In genomic region chr4:137467525-137467924, GRCm38 (mm10) we compare ENCODE assay signal across 12 mouse cellular contexts. TPM values are rescaled to one million over a fixed set of nuclear protein-coding genes. Genes with fewer than 3 reads are reported as not detected.
DNase-seq lines count a peak whose midpoint lies in the region; ATAC-seq and TF ChIP-seq lines count a peak whose summit lies in the region.
"Had no signal": no experiment of that assay in that cellular context is flagged by ENCODE, and none has a peak within 500 bp of the region (broad histone marks: within the 10 kb centered on the region; RNA-seq: fewer than 3 reads in every experiment).

No protein-coding gene starts in this region.

- 0 out of 2 replicates have a peak overlapping the region, but pooled peaks have one; percentile 24 for H3K27ac ChIP-seq in hindbrain, embryonic 12.5 days
- no peak overlapping the region; the same call in 1 of the 2 replicates for H3K27ac ChIP-seq in hindbrain, postnatal 0 days
- 0 out of 2 replicates have a peak overlapping the region, but pooled peaks have one; percentile 5 for H3K27ac ChIP-seq in ES-Bruce4 (ENCODE audit: insufficient read depth, low read length)
- H3K27ac ChIP-seq in embryonic facial prominence, embryonic 13.5 days, result peak overlapping the region; percentile 82
- H3K27ac ChIP-seq in limb, embryonic 10.5 days, result peak overlapping the region; percentile 92

- no peak overlapping the region for H3K9ac ChIP-seq in hindbrain, embryonic 12.5 days
- H3K9ac ChIP-seq in hindbrain, postnatal 0 days (replicated peaks; ENCODE audit: low read length), result no peak overlapping the region
- peak overlapping the region; percentile 12 for H3K9ac ChIP-seq in ES-Bruce4 (ENCODE audit: low read depth, poor library complexity, severe bottlenecking)
- H3K9ac ChIP-seq in embryonic facial prominence, embryonic 13.5 days, result no peak overlapping the region

- no peak for TF ChIP-seq CTCF in hindbrain, postnatal 0 days (IDR thresholded peaks at IDR 0.05; ENCODE audit: low read depth)
- TF ChIP-seq CTCF in ES-Bruce4 (IDR thresholded peaks at IDR 0.05; ENCODE audit: low read depth, low read length), result no peak

- DNase-seq in hindbrain, postnatal 0 days (ENCODE audit: low spot score), result no peak
- no peak for DNase-seq in limb, embryonic 10.5 days (ENCODE audit: low spot score)
- no peak for DNase-seq in cerebellum, adult 11 months
- no peak for DNase-seq in left cerebral cortex, postnatal 25 days (ENCODE audit: low spot score in 2 of 2)
- DNase-seq: gastrocnemius, postnatal 10 days; kidney, postnatal 25 days; thymus, postnatal 25 days had no signal

- WGBS in hindbrain, embryonic 12.5 days, result 91% methylated on average over 2 of the region's 2 CpGs
- WGBS in hindbrain, postnatal 0 days, result 80% methylated on average over 2 of the region's 2 CpGs
- WGBS in embryonic facial prominence, embryonic 13.5 days, result 85% methylated on average over 2 of the region's 2 CpGs
- WGBS in limb, embryonic 10.5 days, result 89% methylated on average over 2 of the region's 2 CpGs

- no peak for TF ChIP-seq EP300 in ES-Bruce4 (IDR thresholded peaks at IDR 0.05; ENCODE audit: insufficient read depth, low read depth, low read length)

- H3K4me3 ChIP-seq in hindbrain, embryonic 12.5 days, result no peak overlapping the region
- no peak overlapping the region for H3K4me3 ChIP-seq in hindbrain, postnatal 0 days (ENCODE audit: low read length)
- H3K4me3 ChIP-seq in ES-Bruce4 (ENCODE audit: low read depth, low read length), result no peak overlapping the region
- H3K4me3 ChIP-seq in embryonic facial prominence, embryonic 13.5 days, result no peak overlapping the region
- H3K4me3 ChIP-seq in limb, embryonic 10.5 days, result peak overlapping the region; percentile 83; the same call in 1 of the 2 replicates

- H3K9me3 ChIP-seq in hindbrain, embryonic 12.5 days (replicated peaks), result no peaks in the 10 kb centered on the region
- H3K9me3 ChIP-seq in hindbrain, postnatal 0 days (ENCODE audit: low read length), result no peaks in the 10 kb centered on the region
- no peaks in the 10 kb centered on the region for H3K9me3 ChIP-seq in ES-Bruce4 (replicated peaks; ENCODE audit: control insufficient read depth, insufficient read depth, low read length, poor library complexity, severe bottlenecking)
- H3K9me3 ChIP-seq in embryonic facial prominence, embryonic 13.5 days, result no peaks in the 10 kb centered on the region
- H3K9me3 ChIP-seq in limb, embryonic 10.5 days (replicated peaks), result no peaks in the 10 kb centered on the region

- intact Hi-C loops in left cerebral cortex, postnatal 25 days (cut with DNase I), result no loop called here

- H3K4me1 ChIP-seq in hindbrain, embryonic 12.5 days, result peaks cover 30% of the 10 kb centered on the region
- peaks cover 10% of the 10 kb centered on the region for H3K4me1 ChIP-seq in hindbrain, postnatal 0 days (ENCODE audit: insufficient read depth, low read length)
- peaks cover 2% of the 10 kb centered on the region for H3K4me1 ChIP-seq in ES-Bruce4 (ENCODE audit: control insufficient read depth, insufficient read depth, low read length)
- peaks cover 68% of the 10 kb centered on the region for H3K4me1 ChIP-seq in embryonic facial prominence, embryonic 13.5 days
- peaks cover 61% of the 10 kb centered on the region for H3K4me1 ChIP-seq in limb, embryonic 10.5 days

- H3K27me3 ChIP-seq in hindbrain, embryonic 12.5 days, result 0 out of 2 replicates have a peak, but pooled peaks cover 6% of the 10 kb centered on the region
- H3K27me3 ChIP-seq in hindbrain, postnatal 0 days (ENCODE audit: insufficient read depth, low read length), result no peaks in the 10 kb centered on the region
- no peaks in the 10 kb centered on the region for H3K27me3 ChIP-seq in ES-Bruce4 (ENCODE audit: control insufficient read depth, insufficient read depth, low read length, poor library complexity, severe bottlenecking)
- H3K27me3 ChIP-seq in embryonic facial prominence, embryonic 13.5 days, result no peaks in the 10 kb centered on the region
- no peaks in the 10 kb centered on the region for H3K27me3 ChIP-seq in limb, embryonic 10.5 days (ENCODE audit: low read depth, poor library complexity, severe bottlenecking)

- no peak for TF ChIP-seq POLR2A in ES-Bruce4 (IDR thresholded peaks at IDR 0.05; ENCODE audit: insufficient read depth, low read length)

- H3K36me3 ChIP-seq in hindbrain, embryonic 12.5 days, result no peaks in the 10 kb centered on the region
- H3K36me3 ChIP-seq in hindbrain, postnatal 0 days (ENCODE audit: insufficient read depth, low read length), result no peaks in the 10 kb centered on the region
- no peaks in the 10 kb centered on the region for H3K36me3 ChIP-seq in ES-Bruce4 (ENCODE audit: control insufficient read depth, insufficient read depth, low read length, poor library complexity, severe bottlenecking)
- 0 out of 2 replicates have a peak, but pooled peaks cover 3% of the 10 kb centered on the region for H3K36me3 ChIP-seq in embryonic facial prominence, embryonic 13.5 days
- H3K36me3 ChIP-seq in limb, embryonic 10.5 days, result no peaks in the 10 kb centered on the region

- ATAC-seq in hindbrain, embryonic 12.5 days (ENCODE audit: low FRiP score), result no peak
- ATAC-seq in hindbrain, postnatal 0 days, result no peak
- ATAC-seq in embryonic facial prominence, embryonic 13.5 days (ENCODE audit: insufficient number of reproducible peaks, insufficient read depth, low FRiP score, low TSS enrichment, low read depth), result no peak

- H3K4me2 ChIP-seq in hindbrain, embryonic 12.5 days (replicated peaks), result no peak overlapping the region
- no peak overlapping the region for H3K4me2 ChIP-seq in hindbrain, postnatal 0 days (ENCODE audit: low read depth, low read length)
- H3K4me2 ChIP-seq in embryonic facial prominence, embryonic 13.5 days, result no peak overlapping the region; the same call in 1 of the 2 replicates

RNA-seq across cellular contexts. Expression of gene Hspg2, which starts 1.0 kb away (rescaled TPM):
- polyA plus RNA-seq in hindbrain, embryonic 12.5 days (2016; fragmentation: Nextera tagmentation; extraction: Ambion mirVana), result 14.7 and 15.0 TPM in 2 replicates
- total RNA-seq in hindbrain, postnatal 0 days (2014; rRNA removed), result 37.8 and 39.2 TPM in 2 replicates
- polyA plus RNA-seq in hindbrain, postnatal 0 days (2015; fragmentation: Nextera tagmentation; extraction: Ambion mirVana), result 3.5 and 3.7 TPM in 2 replicates
- polyA plus RNA-seq in ES-Bruce4 (2011; ENCODE audit: insufficient read depth, insufficient read length, low read depth, missing spikeins), result 147 and 184 TPM in 2 replicates
- polyA plus RNA-seq in embryonic facial prominence, embryonic 13.5 days (2015; fragmentation: Nextera tagmentation; extraction: Ambion mirVana), result 28.2 and 30.0 TPM in 2 replicates
- polyA plus RNA-seq in limb, embryonic 10.5 days (2016; fragmentation: Nextera tagmentation; extraction: Ambion mirVana), result 20.8 and 23.3 TPM in 2 replicates
- total RNA-seq in left cerebral cortex, postnatal 25 days (2021), result 1 to 10 TPM; 6.2 to 6.4 TPM
- total RNA-seq: megakaryocyte-erythroid progenitor cell, adult 5-6 weeks had no signal

RNA-seq across cellular contexts. Expression of gene 1700013G24Rik, which starts 14.4 kb away (rescaled TPM):
- not detected in 2 replicates for polyA plus RNA-seq in hindbrain, embryonic 12.5 days (2016; fragmentation: Nextera tagmentation; extraction: Ambion mirVana)
- not detected in 2 replicates for total RNA-seq in hindbrain, postnatal 0 days (2014; rRNA removed)
- not detected in 2 replicates for polyA plus RNA-seq in hindbrain, postnatal 0 days (2015; fragmentation: Nextera tagmentation; extraction: Ambion mirVana)
- polyA plus RNA-seq in ES-Bruce4 (2011; ENCODE audit: insufficient read depth, insufficient read length, low read depth, missing spikeins), result not detected in 2 replicates
- not detected in 2 replicates for polyA plus RNA-seq in embryonic facial prominence, embryonic 13.5 days (2015; fragmentation: Nextera tagmentation; extraction: Ambion mirVana)
- polyA plus RNA-seq in limb, embryonic 10.5 days (2016; fragmentation: Nextera tagmentation; extraction: Ambion mirVana), result not detected in 2 replicates
- total RNA-seq in left cerebral cortex, postnatal 25 days (2021), result not detected
- total RNA-seq: gastrocnemius, postnatal 10 days; megakaryocyte-erythroid progenitor cell, adult 5-6 weeks; neutrophil, adult 5-6 weeks had no signal

RNA-seq across cellular contexts. Expression of gene Cela3b, which starts 37.2 kb away (rescaled TPM):
- polyA plus RNA-seq in hindbrain, embryonic 12.5 days (2016; fragmentation: Nextera tagmentation; extraction: Ambion mirVana), result not detected in 2 replicates
- total RNA-seq in hindbrain, postnatal 0 days (2014; rRNA removed), result not detected in 2 replicates
- not detected in 2 replicates for polyA plus RNA-seq in hindbrain, postnatal 0 days (2015; fragmentation: Nextera tagmentation; extraction: Ambion mirVana)
- polyA plus RNA-seq in ES-Bruce4 (2011; ENCODE audit: insufficient read depth, insufficient read length, low read depth, missing spikeins), result not detected in 2 replicates
- 0.29 TPM in 1 of 2 replicates, not detected in the other for polyA plus RNA-seq in embryonic facial prominence, embryonic 13.5 days (2015; fragmentation: Nextera tagmentation; extraction: Ambion mirVana)
- polyA plus RNA-seq in limb, embryonic 10.5 days (2016; fragmentation: Nextera tagmentation; extraction: Ambion mirVana), result not detected in 2 replicates
- not detected for total RNA-seq in left cerebral cortex, postnatal 25 days (2021)
- total RNA-seq: gastrocnemius, postnatal 10 days; megakaryocyte-erythroid progenitor cell, adult 5-6 weeks; neutrophil, adult 5-6 weeks had no signal

RNA-seq across cellular contexts. Expression of gene Cela3a, which starts 57.9 kb away (rescaled TPM):
- not detected in 2 replicates for polyA plus RNA-seq in hindbrain, embryonic 12.5 days (2016; fragmentation: Nextera tagmentation; extraction: Ambion mirVana)
- total RNA-seq in hindbrain, postnatal 0 days (2014; rRNA removed), result not detected in 2 replicates
- not detected in 2 replicates for polyA plus RNA-seq in hindbrain, postnatal 0 days (2015; fragmentation: Nextera tagmentation; extraction: Ambion mirVana)
- polyA plus RNA-seq in ES-Bruce4 (2011; ENCODE audit: insufficient read depth, insufficient read length, low read depth, missing spikeins), result not detected in 2 replicates
- not detected in 2 replicates for polyA plus RNA-seq in embryonic facial prominence, embryonic 13.5 days (2015; fragmentation: Nextera tagmentation; extraction: Ambion mirVana)
- not detected in 2 replicates for polyA plus RNA-seq in limb, embryonic 10.5 days (2016; fragmentation: Nextera tagmentation; extraction: Ambion mirVana)
- total RNA-seq in left cerebral cortex, postnatal 25 days (2021), result not detected
- total RNA-seq: gastrocnemius, postnatal 10 days; megakaryocyte-erythroid progenitor cell, adult 5-6 weeks; neutrophil, adult 5-6 weeks had no signal
